Mouse (Mus musculus) WW6 (cell line): ENCODE measurements at regions not wholly inside any gene's neighbourhood (a gene's known extent, or its start where the extent isn't known, plus 50 kb on each side); places are given as distances from the start of the nearest gene placed in this dataset.
"Not testable (repeated sequence)": the region's sequence is repeated elsewhere in the genome, so short reads cannot be mapped to it uniquely, and the experiment has no call there.

Source experiments
- DNase-seq: peaks from one replicate; pipeline ENCODE4 v3.0.0-alpha.2; 2013; ENCODE audit warnings: low read depth, low spot score

DNA sequence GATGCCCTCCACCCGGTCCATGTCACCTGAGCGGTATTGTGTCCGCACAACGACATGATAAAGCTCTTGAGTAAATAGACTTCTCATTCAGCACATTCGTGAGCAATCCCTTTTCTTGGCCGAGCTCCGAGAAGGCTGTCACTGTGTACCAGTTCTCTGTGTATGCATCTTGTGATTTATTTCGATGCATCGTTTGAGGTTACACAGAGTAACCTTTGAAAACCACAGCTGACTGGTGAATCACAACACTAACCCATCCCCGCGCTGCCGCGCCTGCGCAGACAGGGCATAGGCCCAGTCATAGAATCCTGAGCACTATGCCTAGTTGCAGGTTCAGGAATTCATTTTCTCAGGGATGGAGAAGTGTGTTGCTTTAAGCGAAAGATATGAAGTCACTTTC is 201.4 kb downstream of the Med10 start:
- no peak for DNase-seq

- DNase-seq = no peak
These were observed 209.9 kb downstream of the Med10 start for GRCm38 (mm10) chr13:70012123-70012522.

- DNase-seq = no peak
These were observed 213.0 kb downstream of the Med10 start for GRCm38 (mm10) chr13:70015183-70015582.

GRCm38 (mm10) chr13:70017535-70017934 is 215.3 kb downstream of the Med10 start:
- no peak for DNase-seq

GRCm38 (mm10) chr13:70019999-70020838 is 218.0 kb downstream of the Med10 start:
- DNase-seq = no peak

- no peak for DNase-seq
These were observed 231.1 kb downstream of the Med10 start for GRCm38 (mm10) chr13:70033249-70033648.

DNA sequence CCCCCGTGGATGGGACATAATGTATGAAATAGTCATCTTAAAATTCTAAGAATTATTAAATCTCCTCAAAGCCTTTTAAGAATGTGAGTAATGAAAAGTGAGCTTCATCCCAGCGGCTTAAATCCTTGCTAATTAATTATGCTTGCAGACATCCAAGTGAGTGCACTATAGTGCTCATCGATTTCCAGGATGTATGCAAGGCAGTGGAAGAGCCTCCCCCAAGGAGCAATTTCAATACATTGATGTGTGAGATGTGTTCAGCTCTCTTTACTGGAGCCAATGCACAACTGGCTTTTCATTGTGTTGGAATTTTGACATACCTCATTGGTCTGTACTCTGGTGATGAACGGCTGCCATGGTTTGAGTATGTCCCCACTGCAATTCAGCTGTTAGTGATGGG is 231.6 kb downstream of the Med10 start:
- no peak for DNase-seq

DNA sequence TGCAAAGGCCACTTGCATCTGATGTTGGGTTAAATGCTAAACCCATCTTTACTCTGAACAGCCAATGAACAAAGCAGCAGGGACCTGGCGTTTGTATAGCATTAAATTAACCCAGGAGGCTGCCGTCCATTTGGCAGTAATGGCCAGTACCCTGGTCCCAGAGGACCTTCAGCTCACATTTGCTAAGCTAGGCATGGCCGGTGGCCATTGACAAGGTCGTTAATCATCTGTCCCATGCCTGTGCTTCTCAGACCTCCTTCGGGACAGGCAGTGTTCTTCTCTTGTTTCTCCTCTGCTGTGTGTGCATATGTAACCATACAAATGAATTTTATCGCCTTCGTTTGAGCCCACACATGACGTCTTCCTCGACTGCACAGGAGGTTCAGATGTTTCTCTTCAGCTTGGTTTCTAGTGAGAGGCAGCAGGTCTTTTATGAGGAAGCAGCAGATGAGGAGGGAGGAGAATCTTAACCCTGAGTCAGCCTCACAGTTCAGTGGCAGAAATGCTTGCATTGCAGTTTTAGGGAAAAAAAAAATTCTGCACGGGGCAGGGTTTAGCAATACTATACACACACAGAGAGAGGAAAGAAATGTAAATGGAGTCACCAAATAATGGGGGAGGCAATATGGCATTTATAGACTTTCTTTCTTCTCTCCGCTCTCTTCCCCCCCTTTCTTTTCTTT is 235.9 kb downstream of the Med10 start:
- no peak for DNase-seq

DNA sequence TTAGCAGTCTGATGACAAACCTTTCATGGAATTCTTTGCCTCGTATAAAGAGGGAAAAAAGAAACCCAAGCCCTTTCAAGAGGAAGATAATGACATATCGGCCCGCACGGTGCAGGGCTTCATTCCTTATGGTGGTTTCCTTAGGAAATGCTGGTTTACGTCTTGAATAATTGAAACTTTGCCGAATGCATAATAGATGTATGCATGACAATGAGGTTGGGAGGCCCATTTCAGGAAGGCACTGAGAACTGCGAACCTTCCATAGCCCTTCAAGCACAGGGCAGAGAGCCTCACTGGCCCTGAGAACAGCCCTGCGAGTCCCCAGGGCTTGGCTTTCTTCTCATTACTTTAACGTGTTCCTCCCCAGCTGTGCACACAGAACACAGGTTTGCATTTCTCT is 255.7 kb downstream of the Med10 start:
- DNase-seq = no peak

GRCm38 (mm10) chr13:70061363-70061945 is 259.3 kb downstream of the Med10 start:
- no peak for DNase-seq

DNA sequence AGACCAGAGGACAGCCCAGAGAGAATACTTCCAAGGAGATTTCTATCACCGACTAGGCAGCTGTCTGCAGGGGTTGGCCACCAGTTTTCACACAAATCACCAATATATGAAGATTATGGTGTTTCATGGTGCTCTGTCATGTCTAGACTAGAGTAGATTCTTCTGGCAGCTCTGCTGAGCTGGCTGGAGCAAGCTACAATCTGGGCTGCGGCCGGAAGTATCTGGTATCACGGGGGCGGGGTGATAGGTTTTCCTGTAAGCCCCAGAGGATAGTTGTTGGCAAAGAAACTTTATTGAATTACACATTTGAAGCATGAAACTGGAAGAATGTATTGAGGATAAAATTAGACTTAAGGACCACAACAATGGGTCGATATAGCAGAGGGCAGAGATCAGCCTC is 271.5 kb downstream of the Med10 start:
- DNase-seq = no peak

DNA sequence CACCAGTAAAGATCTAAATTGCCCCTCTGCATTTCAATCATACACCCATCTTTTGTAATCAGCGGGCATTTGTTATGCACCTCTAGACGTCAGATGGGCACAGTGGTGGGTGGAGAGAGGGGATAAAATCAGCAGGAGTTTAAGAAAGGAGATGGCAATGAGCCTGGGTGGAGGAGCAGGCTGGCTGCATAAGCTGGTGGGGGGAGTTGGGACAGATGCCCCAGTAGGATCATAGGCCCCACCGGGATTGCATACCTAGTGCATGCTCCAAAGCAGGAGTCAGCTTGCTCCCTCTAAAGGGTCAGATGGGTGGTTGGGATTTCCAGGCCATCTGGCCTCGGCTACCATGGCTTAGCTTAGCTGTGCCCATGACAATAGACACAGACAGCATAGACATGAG is 273.2 kb downstream of the Med10 start:
- DNase-seq = no peak

DNA sequence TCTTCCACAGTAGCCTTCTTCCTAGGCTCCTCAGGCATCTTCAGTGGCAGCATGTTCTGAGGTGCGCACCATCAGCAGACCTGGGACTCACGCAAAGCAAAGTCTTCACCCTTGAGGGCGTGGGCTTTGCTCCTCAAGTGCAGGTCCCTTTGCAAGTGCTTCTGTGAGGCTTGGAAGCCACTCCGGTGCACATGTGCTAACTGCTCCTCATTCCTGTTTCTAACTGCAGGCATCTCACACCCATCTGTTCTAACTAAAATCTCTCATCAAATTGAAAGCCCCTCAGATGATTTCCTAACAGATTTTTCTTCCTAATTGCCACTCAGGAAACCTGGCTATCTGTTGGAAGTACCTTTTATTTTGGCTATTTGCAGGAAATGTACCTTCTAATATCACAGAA is 278.9 kb downstream of the Med10 start:
- no peak for DNase-seq

- DNase-seq = no peak
These were observed 290.7 kb downstream of the Med10 start for GRCm38 (mm10) chr13:70092886-70093285.

DNA sequence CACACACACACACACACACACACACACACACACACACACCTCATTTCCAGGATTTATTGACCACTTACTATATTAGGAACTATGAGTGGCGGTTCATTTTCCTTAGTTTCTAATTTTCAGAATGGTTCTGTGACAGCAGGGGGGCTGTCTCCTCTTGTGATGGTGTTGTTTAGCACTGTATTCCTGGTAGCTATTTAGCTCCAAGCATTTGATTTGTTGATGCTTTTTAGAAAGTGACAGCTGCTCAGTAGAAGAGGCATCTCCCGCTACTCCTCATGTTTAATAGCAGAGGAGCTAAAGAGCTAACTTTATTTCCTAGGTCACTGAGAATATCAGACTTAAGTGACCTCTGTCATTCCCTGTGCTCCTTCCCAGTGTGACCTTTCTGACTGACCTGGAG is 291.8 kb downstream of the Med10 start:
- DNase-seq = no peak

DNA sequence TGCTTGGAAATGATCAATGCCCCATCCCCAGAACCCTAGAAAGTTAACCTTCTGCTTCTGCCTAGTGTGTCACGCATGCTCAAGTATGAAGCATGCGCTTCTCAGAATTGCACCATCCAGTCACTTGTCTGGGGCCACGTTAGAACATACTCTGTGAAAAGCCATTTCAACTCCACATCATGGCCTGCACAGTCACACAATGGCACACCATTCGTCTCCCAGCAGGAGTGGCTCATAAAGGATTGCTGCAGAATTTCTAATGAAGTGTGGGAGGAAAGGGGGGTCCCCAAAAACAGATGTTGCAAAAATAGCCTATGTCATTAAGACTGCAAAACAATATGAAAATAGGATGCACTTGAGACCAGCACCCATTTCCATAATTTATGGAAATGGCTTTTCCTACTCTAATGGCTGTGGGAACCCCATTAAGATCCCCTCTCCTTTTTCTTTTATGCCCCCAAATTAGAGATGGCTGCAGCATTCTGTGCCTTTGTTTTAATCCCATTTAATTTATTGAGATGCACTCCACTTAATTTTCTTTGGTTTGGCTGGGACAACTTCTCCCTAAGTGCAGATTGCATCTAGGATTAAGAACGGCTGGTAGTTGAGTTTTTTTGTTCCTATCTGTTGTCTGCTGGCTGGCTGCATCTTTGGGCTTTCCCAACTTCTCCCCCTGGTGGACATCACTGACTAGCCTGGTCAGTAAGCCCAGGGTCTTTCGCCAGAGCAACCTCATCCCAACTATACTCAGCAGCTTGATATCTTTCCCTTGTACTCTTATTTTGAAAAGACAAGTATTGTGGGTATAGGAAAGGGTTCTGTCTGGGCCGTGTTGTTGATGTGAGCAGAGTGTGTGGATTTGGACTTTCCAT is 294.5 kb downstream of the Med10 start:
- no peak for DNase-seq

- not testable (repeated sequence) for DNase-seq
These were observed 297.9 kb downstream of the Med10 start for GRCm38 (mm10) chr13:70100091-70100490.

GRCm38 (mm10) chr13:70103021-70103420 is 300.8 kb downstream of the Med10 start:
- no peak for DNase-seq

- DNase-seq = not testable (repeated sequence)
These were observed 301.3 kb downstream of the Med10 start for GRCm38 (mm10) chr13:70103491-70103890.

DNA sequence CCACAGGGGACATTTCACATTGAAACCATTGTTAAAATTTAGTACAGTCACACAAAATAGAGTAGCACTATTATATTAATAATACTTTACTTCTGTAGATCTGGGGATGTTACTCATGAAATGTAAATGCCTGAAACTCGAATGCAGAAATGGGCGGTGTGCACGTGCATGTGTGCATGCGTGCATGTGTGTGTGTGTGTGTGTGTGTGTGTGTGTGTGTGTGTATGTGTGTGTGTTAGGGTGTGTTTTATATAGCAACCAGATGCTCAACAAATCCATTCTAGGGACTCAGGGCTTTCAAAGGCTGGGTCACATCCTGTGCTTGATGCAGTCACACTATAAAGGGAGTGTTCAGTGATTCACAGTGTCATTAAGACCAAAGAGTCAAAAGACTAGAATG is 301.7 kb downstream of the Med10 start:
- DNase-seq = no peak

DNA sequence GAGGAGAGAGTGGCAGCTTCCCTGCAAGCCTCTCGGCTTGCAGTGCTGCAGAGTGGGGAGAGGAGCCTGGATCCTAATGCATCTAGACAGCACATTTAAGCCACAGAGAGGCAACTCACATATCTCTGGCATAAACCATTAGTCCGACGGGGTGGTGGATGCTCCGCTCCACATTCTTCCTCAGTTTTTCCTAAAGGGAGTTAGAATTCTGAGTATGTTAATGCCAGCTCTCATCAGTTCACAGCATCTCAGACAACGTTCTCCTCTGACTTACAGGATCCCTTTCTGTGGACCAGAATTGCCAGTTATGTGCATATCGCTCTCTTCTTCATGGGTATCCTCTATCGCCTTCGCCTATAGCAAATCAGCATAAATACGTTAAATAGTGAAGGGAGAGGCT is 313.4 kb downstream of the Med10 start:
- no peak for DNase-seq
